Mouse (Mus musculus) myocyte (in vitro differentiated cells): ENCODE results near the gene Fmo6.

ENCODE experiments used
- CEBPB ChIP-seq: IDR thresholded peaks from 2 replicates; pipeline ENCODE4 v1.6.1; 2011; ENCODE audit warnings: mild to moderate bottlenecking, moderate library complexity; ENCODE audit not compliant: poor library complexity, insufficient read depth, severe bottlenecking
- E2F4 ChIP-seq: IDR thresholded peaks from one replicate; pipeline ENCODE4 v1.6.1; 2011; ENCODE audit warnings: mild to moderate bottlenecking, control low read depth, moderate library complexity; ENCODE audit not compliant: insufficient read depth
- MAX ChIP-seq: IDR thresholded peaks from one replicate; pipeline ENCODE4 v1.6.1; 2011; ENCODE audit warnings: low read depth, mild to moderate bottlenecking, control low read depth
- MYOD1 ChIP-seq, 3 experiments: IDR thresholded peaks; one replicate each; pipeline ENCODE4 v1.6.1; 2011; ENCODE audit warnings: control low read depth in 2 of 3, low read depth in 2 of 3, mild to moderate bottlenecking in 2 of 3, moderate library complexity in 1 of 3; ENCODE audit not compliant: insufficient read length in 2 of 3, control insufficient read depth in 1 of 3
- MYOG ChIP-seq, 3 experiments: IDR thresholded peaks; one replicate each; pipeline ENCODE4 v1.6.1; 2011; ENCODE audit warnings: control low read depth in 2 of 3, low read depth in 2 of 3, mild to moderate bottlenecking in 2 of 3; ENCODE audit not compliant: insufficient read length in 2 of 3, control insufficient read depth in 1 of 3, insufficient read depth in 1 of 3
- POLR2A ChIP-seq: IDR thresholded peaks from one replicate; pipeline ENCODE4 v1.6.1; 2011; ENCODE audit warnings: low read depth, mild to moderate bottlenecking, control low read depth, moderate library complexity; ENCODE audit not compliant: insufficient read length
- POLR2AphosphoS2 ChIP-seq: IDR thresholded peaks from one replicate; pipeline ENCODE4 v1.6.1; 2011; ENCODE audit warnings: low read depth, control low read depth; ENCODE audit not compliant: insufficient read length
- REST ChIP-seq: IDR thresholded peaks from one replicate; pipeline ENCODE4 v1.6.1; 2011; ENCODE audit warnings: mild to moderate bottlenecking, control low read depth, moderate library complexity; ENCODE audit not compliant: insufficient read depth, insufficient read length
- TCF12 ChIP-seq: IDR thresholded peaks from one replicate; pipeline ENCODE4 v1.6.1; 2011; ENCODE audit warnings: mild to moderate bottlenecking, control low read depth; ENCODE audit not compliant: poor library complexity, insufficient read depth, severe bottlenecking
- USF1 ChIP-seq: IDR thresholded peaks from one replicate; pipeline ENCODE4 v1.6.1; 2011; ENCODE audit warnings: low read depth, mild to moderate bottlenecking, control low read depth, moderate library complexity

DNA sequence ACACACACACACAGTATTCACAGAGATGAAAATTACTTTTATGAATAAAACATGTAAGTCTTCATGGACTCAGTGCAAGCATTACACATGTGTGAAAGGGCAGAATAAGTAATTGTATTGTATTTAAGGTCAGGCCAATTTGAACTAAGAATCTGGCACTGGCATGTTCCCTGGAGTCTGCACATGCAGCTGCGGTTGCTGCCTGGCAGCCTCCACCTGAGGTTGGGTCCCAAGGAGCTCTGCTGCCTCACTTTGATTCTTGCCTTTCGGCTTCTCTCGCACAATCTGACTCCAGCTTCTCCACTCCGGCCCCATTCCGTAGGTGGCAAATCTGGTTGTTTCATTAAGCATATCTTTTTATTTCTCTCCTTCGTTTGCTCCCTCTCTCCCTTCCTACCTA, 10.6 kb upstream of the Fmo6 start:
- no peak for TF ChIP-seq MYOG (IDR thresholded peaks at IDR 0.05; ENCODE audit: control insufficient read depth in 1 of 3, insufficient read depth in 1 of 3, insufficient read length in 2 of 3, low read depth in 2 of 3)
- no peak for TF ChIP-seq E2F4
- TF ChIP-seq POLR2A: no peak
- no peak for TF ChIP-seq REST
- TF ChIP-seq TCF12: no peak
- no peak for TF ChIP-seq POLR2AphosphoS2
- no peak for TF ChIP-seq CEBPB
- TF ChIP-seq USF1: no peak
- TF ChIP-seq MAX: no peak
- TF ChIP-seq MYOD1 (IDR thresholded peaks at IDR 0.05; ENCODE audit: control insufficient read depth in 1 of 3, insufficient read length in 2 of 3, low read depth in 2 of 3): no peak
